Mouse (Mus musculus): Measurements from ENCODE around the gene Rspo1.

DNA sequence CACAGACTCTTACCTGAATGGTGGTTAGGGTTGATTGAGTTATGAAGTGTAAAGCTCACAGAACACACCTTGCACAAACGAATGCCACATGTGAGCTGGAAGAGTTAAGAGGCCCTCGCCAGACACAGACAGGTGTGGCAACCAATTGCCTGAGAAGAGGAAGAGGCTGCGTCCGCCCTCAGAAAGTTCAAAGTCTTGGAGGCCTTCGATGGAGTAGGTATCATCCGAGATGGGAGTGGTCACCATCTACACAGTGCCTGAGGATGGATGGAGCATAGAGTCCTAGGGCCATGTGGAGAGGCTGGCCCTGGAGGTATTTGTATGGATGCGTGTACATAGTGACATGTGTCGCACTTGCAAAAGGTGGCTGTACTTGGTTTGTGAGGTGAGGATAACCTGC, 15.1 kb upstream of the Rspo1 start:
- TF ChIP-seq CTCF (IDR thresholded peaks at IDR 0.05) (no peak), POLR2A (IDR thresholded peaks at IDR 0.05; ENCODE audit: insufficient read depth, low read depth, low read length) (no peak), EP300 (IDR thresholded peaks at IDR 0.05; ENCODE audit: insufficient read depth, low read depth, low read length) (no peak)
